Mouse (Mus musculus) naive thymus-derived CD4-positive, alpha-beta T cell, adult 5 months (primary cell): ENCODE measurements around the gene Laptm5. TPM values are rescaled to one million over a fixed set of nuclear protein-coding genes. Genes with fewer than 3 reads are reported as not detected.

Source experiments
- polyA plus RNA-seq: library from polyadenylated mRNA; unstranded; fragments of 100-300 nt; shearing (Covaris generic); gene quantifications from one replicate; pipeline ENCODE4 v1.2.1, GENCODE M21; 2017

The Laptm5 gene
- polyA plus RNA-seq, result 1,208 TPM

GRCm38 (mm10) chr4:130913077-130913476, at the start of gene Laptm5:
Laptm5 (plus strand) TSS chr4:130913125.

GRCm38 (mm10) chr4:130944112-130944511, 31.2 kb downstream of the Laptm5 start, which contains the start of gene Matn1:
Matn1 (plus strand) TSS chr4:130944385.

Other genes with a start within 250 kb of the Laptm5 start
- 110 TPM for gene Pum1, start 249.8 kb upstream of the Laptm5 start, polyA plus RNA-seq
- gene Sdc3, start 120.6 kb upstream of the Laptm5 start, polyA plus RNA-seq, result 7.9 TPM
- not detected for gene Matn1, start 31.3 kb downstream of the Laptm5 start, polyA plus RNA-seq